Mouse (Mus musculus) kidney, adult 2 months (tissue): ENCODE measurements around the gene Itpk1. TPM values are rescaled to one million over a fixed set of nuclear protein-coding genes. Genes with fewer than 3 reads are reported as not detected.

Experiments
- DNase-seq: peaks from one replicate; pipeline ENCODE4 v3.0.0; 2021
- H3K27ac ChIP-seq: fragments of 200-500 bp; 2 replicates; pipeline ENCODE4 v1.5.1; 2012; ENCODE audit warnings: low read depth, low read length, control low read depth, inconsistent platforms; ENCODE audit not compliant: insufficient read depth
- H3K27me3 ChIP-seq: fragments of 200-500 bp; replicated peaks from 2 replicates; pipeline ENCODE4 v1.6.1; 2012; ENCODE audit warnings: mild to moderate bottlenecking, moderate library complexity, low read length, inconsistent platforms; ENCODE audit not compliant: control insufficient read depth, insufficient read depth
- H3K36me3 ChIP-seq: fragments of 200-500 bp; 2 replicates; pipeline ENCODE4 v1.6.1; 2012; ENCODE audit warnings: mild to moderate bottlenecking, moderate library complexity, low read length, inconsistent platforms; ENCODE audit not compliant: control insufficient read depth, insufficient read depth
- H3K4me1 ChIP-seq: fragments of 200-500 bp; 2 replicates; pipeline ENCODE4 v1.6.1; 2011; ENCODE audit warnings: low read length; ENCODE audit not compliant: control insufficient read depth, insufficient read depth
- H3K4me3 ChIP-seq: fragments of 200-500 bp; 2 replicates; pipeline ENCODE4 v1.5.1; 2011; ENCODE audit warnings: mild to moderate bottlenecking, low read depth, low read length, control low read depth; ENCODE audit not compliant: insufficient read depth
- CTCF ChIP-seq: fragments of 200-500 bp; conservative IDR thresholded peaks from 2 replicates; pipeline ENCODE4 v1.5.1; 2011; ENCODE audit warnings: low read depth, mild to moderate bottlenecking, control low read depth, low read length, moderate library complexity, mixed read lengths; ENCODE audit not compliant: insufficient read depth, insufficient read length
- POLR2A ChIP-seq: fragments of 200-500 bp; IDR thresholded peaks from one replicate; pipeline ENCODE4 v1.6.1; 2011; ENCODE audit warnings: low read depth, low read length, control low read depth
- WGBS: fragments of 180-500 bp; shearing (Covaris S2); methylation state at CpG from one replicate; pipeline ENCODE4 v1.1.7; 2018; 5-methylcytosine and 5-hydroxymethylcytosine counted together
- polyA plus RNA-seq: library from polyadenylated mRNA; depleted of rRNA; stranded (reverse); fragments of >200 nt; gene quantifications from 2 replicates; pipeline ENCODE4 v1.2.3, GENCODE M21; 2012

The Itpk1 gene
- polyA plus RNA-seq, 1 experiment = 29.0 TPM

GRCm38 (mm10) chr12:102653003-102653402 lies 51.7 kb downstream of the Itpk1 start:
- TF ChIP-seq POLR2A (no peak), CTCF (no peak)

GRCm38 (mm10) chr12:102652420-102652819 lies 52.3 kb downstream of the Itpk1 start:
- H3K36me3 ChIP-seq = no peaks in the 10 kb centered on the region
- peaks cover 10% of the 10 kb centered on the region for H3K4me1 ChIP-seq
- TF ChIP-seq POLR2A = no peak
- no peak for TF ChIP-seq CTCF
- H3K27ac ChIP-seq = no peak overlapping the region
- H3K4me3 ChIP-seq = no peak overlapping the region
- H3K27me3 ChIP-seq = no peaks in the 10 kb centered on the region
- WGBS = 58% methylated on average over 8 of the region's 8 CpGs
- DNase-seq = no peak

More at GRCm38 (mm10) chr12:102653003-102653402, 51.7 kb downstream of the Itpk1 start:
- Histone ChIP-seq H3K27me3 (no peaks in the 10 kb centered on the region), H3K27ac (no peak overlapping the region), H3K4me1 (peaks cover 5% of the 10 kb centered on the region), H3K4me3 (no peak overlapping the region), H3K36me3 (no peaks in the 10 kb centered on the region)
- DNase-seq = no peak
- 81% methylated on average over 6 of the region's 6 CpGs for WGBS

- peaks cover 15% of the 10 kb centered on the region for H3K4me1 ChIP-seq
- TF ChIP-seq POLR2A (no peak), CTCF (no peak)
- no peak overlapping the region for H3K4me3 ChIP-seq
- no peaks in the 10 kb centered on the region for H3K36me3 ChIP-seq
- no peaks in the 10 kb centered on the region for H3K27me3 ChIP-seq
- H3K27ac ChIP-seq = no peak overlapping the region
- WGBS = 87% methylated on average over 8 of the region's 8 CpGs
- DNase-seq = no peak
Observed at GRCm38 (mm10) chr12:102651871-102652270, 52.9 kb downstream of the Itpk1 start.

- DNase-seq = peak; percentile 49
- 60% methylated on average over 8 of the region's 8 CpGs for WGBS
Observed at GRCm38 (mm10) chr12:102651401-102651800, 53.3 kb downstream of the Itpk1 start.

GRCm38 (mm10) chr12:102650649-102651048 lies 54.1 kb downstream of the Itpk1 start:
- no peaks in the 10 kb centered on the region for H3K36me3 ChIP-seq
- H3K27me3 ChIP-seq = no peaks in the 10 kb centered on the region
- TF ChIP-seq CTCF (no peak), POLR2A (no peak)
- no peak for DNase-seq
- peaks cover 22% of the 10 kb centered on the region for H3K4me1 ChIP-seq
- 92% methylated on average over 4 of the region's 4 CpGs for WGBS
- no peak overlapping the region for H3K4me3 ChIP-seq
- no peak overlapping the region for H3K27ac ChIP-seq

More at GRCm38 (mm10) chr12:102651401-102651800, 53.3 kb downstream of the Itpk1 start:
- Histone ChIP-seq H3K27me3 (no peaks in the 10 kb centered on the region), H3K36me3 (no peaks in the 10 kb centered on the region), H3K4me1 (peaks cover 16% of the 10 kb centered on the region), H3K27ac (no peak overlapping the region), H3K4me3 (no peak overlapping the region)
- TF ChIP-seq POLR2A (no peak), CTCF (no peak)

- Histone ChIP-seq H3K4me1 (peaks cover 44% of the 10 kb centered on the region), H3K4me3 (no peak overlapping the region), H3K36me3 (no peaks in the 10 kb centered on the region), H3K27me3 (no peaks in the 10 kb centered on the region), H3K27ac (no peak overlapping the region)
- no peak for TF ChIP-seq CTCF
- WGBS = 44% methylated on average over 14 of the region's 14 CpGs
- DNase-seq = peak; percentile 91
Observed at GRCm38 (mm10) chr12:102647839-102648564, 56.7 kb downstream of the Itpk1 start.

- Histone ChIP-seq H3K4me3 (no peak overlapping the region), H3K4me1 (peaks cover 48% of the 10 kb centered on the region), H3K27ac (no peak overlapping the region), H3K27me3 (no peaks in the 10 kb centered on the region), H3K36me3 (no peaks in the 10 kb centered on the region)
- peak; percentile 47 for DNase-seq
- TF ChIP-seq CTCF (no peak), POLR2A (no peak)
- 49% methylated on average over 7 of the region's 7 CpGs for WGBS
Observed at GRCm38 (mm10) chr12:102646586-102647260, 58.0 kb downstream of the Itpk1 start.
